Mouse (Mus musculus) brown adipose tissue, adult 24 weeks (tissue): ENCODE results near the gene Dusp2. TPM values are rescaled to one million over a fixed set of nuclear protein-coding genes. Genes with fewer than 3 reads are reported as not detected.

Experiments
- H3K27ac ChIP-seq: fragments of 200-500 bp; replicated peaks from 2 replicates; pipeline ENCODE4 v1.5.1; 2012; ENCODE audit warnings: low read depth, mild to moderate bottlenecking, low read length
- H3K4me1 ChIP-seq: fragments of 200-500 bp; 2 replicates; pipeline ENCODE4 v1.6.1; 2012; ENCODE audit warnings: low read length, mixed read lengths; ENCODE audit not compliant: control insufficient read depth, insufficient read depth, insufficient read length
- H3K4me3 ChIP-seq: fragments of 200-500 bp; 2 replicates; pipeline ENCODE4 v1.5.1; 2012; ENCODE audit warnings: low read depth, mild to moderate bottlenecking, low read length, moderate library complexity; ENCODE audit not compliant: insufficient read depth
- polyA plus RNA-seq: library from polyadenylated mRNA; stranded (reverse); fragments of >200 nt; gene quantifications from 2 replicates; pipeline ENCODE4 v1.2.4, GENCODE M21; 2012; ENCODE audit not compliant: missing spikeins, insufficient read depth, insufficient read length

The Dusp2 gene
- polyA plus RNA-seq, 1 experiment, result 0.63 TPM

GRCm38 (mm10) chr2:127313878-127314277 is 22.1 kb upstream of the Dusp2 start:
- peaks cover 4% of the 10 kb centered on the region for H3K4me1 ChIP-seq
- H3K4me3 ChIP-seq, result no peak overlapping the region
- H3K27ac ChIP-seq, result peak overlapping the region; percentile 29; the same call in 1 of the 2 replicates

GRCm38 (mm10) chr2:127314467-127315154 is 21.3 kb upstream of the Dusp2 start:
- no peak overlapping the region for H3K4me3 ChIP-seq
- H3K27ac ChIP-seq, result peak overlapping the region; percentile 29
- peaks cover 4% of the 10 kb centered on the region for H3K4me1 ChIP-seq

- H3K4me1 ChIP-seq, result peaks cover 4% of the 10 kb centered on the region
- H3K4me3 ChIP-seq, result no peak overlapping the region
- no peak overlapping the region for H3K27ac ChIP-seq
These were observed 20.8 kb upstream of the Dusp2 start for GRCm38 (mm10) chr2:127315155-127315470.

- Histone ChIP-seq H3K4me1 (peaks cover 4% of the 10 kb centered on the region), H3K27ac (no peak overlapping the region), H3K4me3 (no peak overlapping the region)
These were observed 19.5 kb upstream of the Dusp2 start for GRCm38 (mm10) chr2:127316431-127316830.

- H3K27ac ChIP-seq, result no peak overlapping the region
- no peak overlapping the region for H3K4me3 ChIP-seq
- peaks cover 4% of the 10 kb centered on the region for H3K4me1 ChIP-seq
These were observed 17.8 kb upstream of the Dusp2 start for GRCm38 (mm10) chr2:127318136-127318535.

- H3K27ac ChIP-seq, result no peak overlapping the region
These were observed 16.9 kb upstream of the Dusp2 start for GRCm38 (mm10) chr2:127319071-127319470.

GRCm38 (mm10) chr2:127322671-127323285 is 13.2 kb upstream of the Dusp2 start:
- Histone ChIP-seq H3K4me1 (no peaks in the 10 kb centered on the region), H3K4me3 (no peak overlapping the region), H3K27ac (no peak overlapping the region)

More at GRCm38 (mm10) chr2:127319071-127319470, 16.9 kb upstream of the Dusp2 start:
- H3K4me3 ChIP-seq, result no peak overlapping the region
- H3K4me1 ChIP-seq, result peaks cover 2% of the 10 kb centered on the region

- no peak overlapping the region for H3K4me3 ChIP-seq
- H3K4me1 ChIP-seq, result peaks cover 3% of the 10 kb centered on the region; the same call in 1 of the 2 replicates
- no peak overlapping the region for H3K27ac ChIP-seq
These were observed 12.3 kb upstream of the Dusp2 start for GRCm38 (mm10) chr2:127323667-127324066.

GRCm38 (mm10) chr2:127324456-127324855 is 11.5 kb upstream of the Dusp2 start:
- peaks cover 3% of the 10 kb centered on the region; the same call in 1 of the 2 replicates for H3K4me1 ChIP-seq
- no peak overlapping the region for H3K27ac ChIP-seq
- H3K4me3 ChIP-seq, result no peak overlapping the region

- Histone ChIP-seq H3K27ac (no peak overlapping the region), H3K4me1 (peaks cover 3% of the 10 kb centered on the region; the same call in 1 of the 2 replicates), H3K4me3 (no peak overlapping the region)
These were observed 7.7 kb upstream of the Dusp2 start for GRCm38 (mm10) chr2:127328090-127328851.

- no peak overlapping the region for H3K27ac ChIP-seq
- H3K4me3 ChIP-seq, result no peak overlapping the region
- peaks cover 3% of the 10 kb centered on the region; the same call in 1 of the 2 replicates for H3K4me1 ChIP-seq
These were observed 3.0 kb upstream of the Dusp2 start for GRCm38 (mm10) chr2:127332807-127333570.

- no peaks in the 10 kb centered on the region for H3K4me1 ChIP-seq
- no peak overlapping the region for H3K27ac ChIP-seq
- H3K4me3 ChIP-seq, result no peak overlapping the region
These were observed 1.9 kb upstream of the Dusp2 start for GRCm38 (mm10) chr2:127333945-127334603.

GRCm38 (mm10) chr2:127335078-127335541 is 849 bp upstream of the Dusp2 start:
- no peaks in the 10 kb centered on the region for H3K4me1 ChIP-seq
- H3K27ac ChIP-seq, result no peak overlapping the region
- no peak overlapping the region for H3K4me3 ChIP-seq

- no peaks in the 10 kb centered on the region for H3K4me1 ChIP-seq
- H3K27ac ChIP-seq, result no peak overlapping the region
- H3K4me3 ChIP-seq, result peak overlapping the region; percentile 71
These were observed 506 bp downstream of the Dusp2 start for GRCm38 (mm10) chr2:127336497-127336832.
